Mouse (Mus musculus): ENCODE results near the gene Ttc38. TPM values are rescaled to one million over a fixed set of nuclear protein-coding genes. Genes with fewer than 3 reads are reported as not detected.

Gene Ttc38
- polyA plus RNA-seq, 1 experiment from 2014 or later, result 3.1 TPM

GRCm38 (mm10) chr15:85798676-85799075 is 33.4 kb upstream of the Ttc38 start:
- Histone ChIP-seq H3K4me2 (replicated peaks) (no peak overlapping the region), H3K9ac (no peak overlapping the region), H3K4me1 (replicated peaks; ENCODE audit: control insufficient read depth, insufficient read depth, low read length) (no peaks in the 10 kb centered on the region), H3K27me3 (ENCODE audit: control insufficient read depth, insufficient read depth, low read length) (no peaks in the 10 kb centered on the region), H3K27ac (no peak overlapping the region), H3K9me3 (ENCODE audit: control insufficient read depth, low read length) (no peaks in the 10 kb centered on the region), H3K4me3 (replicated peaks; ENCODE audit: low read length) (no peak overlapping the region), H3K36me3 (replicated peaks; ENCODE audit: control insufficient read depth, insufficient read depth) (no peaks in the 10 kb centered on the region)
- no peak for DNase-seq (ENCODE audit: low spot score)
- no peak for ATAC-seq (ENCODE audit: low FRiP score)
- WGBS, result 94% methylated on average over 8 of the region's 8 CpGs

- no peaks in the 10 kb centered on the region for H3K36me3 ChIP-seq (replicated peaks; ENCODE audit: control insufficient read depth, insufficient read depth)
- DNase-seq (ENCODE audit: low spot score) (peak; percentile 24), ATAC-seq (ENCODE audit: low FRiP score) (no peak)
- no peaks in the 10 kb centered on the region for H3K27me3 ChIP-seq (ENCODE audit: control insufficient read depth, insufficient read depth, low read length)
- no peak overlapping the region for H3K27ac ChIP-seq
- no peak overlapping the region for H3K4me2 ChIP-seq (replicated peaks)
- no peaks in the 10 kb centered on the region for H3K4me1 ChIP-seq (replicated peaks; ENCODE audit: control insufficient read depth, insufficient read depth, low read length)
- no peak overlapping the region for H3K4me3 ChIP-seq (replicated peaks; ENCODE audit: low read length)
- no peak overlapping the region for H3K9ac ChIP-seq
- no peaks in the 10 kb centered on the region for H3K9me3 ChIP-seq (ENCODE audit: control insufficient read depth, low read length)
- 88% methylated on average over 2 of the region's 2 CpGs for WGBS
These were observed 29.2 kb upstream of the Ttc38 start for GRCm38 (mm10) chr15:85802931-85803330.

GRCm38 (mm10) chr15:85806886-85807285 is 25.2 kb upstream of the Ttc38 start:
- 79% methylated on average over 4 of the region's 4 CpGs for WGBS
- H3K4me3 ChIP-seq (replicated peaks; ENCODE audit: low read length), result no peak overlapping the region
- no peaks in the 10 kb centered on the region for H3K9me3 ChIP-seq (ENCODE audit: control insufficient read depth, low read length)
- no peak overlapping the region for H3K27ac ChIP-seq
- peaks cover 7% of the 10 kb centered on the region; the same call in 1 of the 2 replicates for H3K4me1 ChIP-seq (replicated peaks; ENCODE audit: control insufficient read depth, insufficient read depth, low read length)
- H3K36me3 ChIP-seq (replicated peaks; ENCODE audit: control insufficient read depth, insufficient read depth), result no peaks in the 10 kb centered on the region
- DNase-seq (ENCODE audit: low spot score) (no peak), ATAC-seq (ENCODE audit: low FRiP score) (no peak)
- H3K27me3 ChIP-seq (ENCODE audit: control insufficient read depth, insufficient read depth, low read length), result no peaks in the 10 kb centered on the region
- no peak overlapping the region for H3K9ac ChIP-seq
- H3K4me2 ChIP-seq (replicated peaks), result no peak overlapping the region

- DNase-seq (ENCODE audit: low spot score), result no peak
- Histone ChIP-seq H3K4me3 (replicated peaks; ENCODE audit: low read length) (no peak overlapping the region), H3K36me3 (replicated peaks; ENCODE audit: control insufficient read depth, insufficient read depth) (no peaks in the 10 kb centered on the region), H3K9me3 (ENCODE audit: control insufficient read depth, low read length) (no peaks in the 10 kb centered on the region), H3K9ac (no peak overlapping the region), H3K27ac (no peak overlapping the region), H3K4me2 (replicated peaks) (no peak overlapping the region), H3K27me3 (ENCODE audit: control insufficient read depth, insufficient read depth, low read length) (no peaks in the 10 kb centered on the region), H3K4me1 (replicated peaks; ENCODE audit: control insufficient read depth, insufficient read depth, low read length) (peaks cover 12% of the 10 kb centered on the region; the same call in 1 of the 2 replicates)
- no peak for ATAC-seq (ENCODE audit: low FRiP score)
- 84% methylated on average over 4 of the region's 4 CpGs for WGBS
These were observed 24.7 kb upstream of the Ttc38 start for GRCm38 (mm10) chr15:85807404-85807803.

- no peak overlapping the region for H3K4me2 ChIP-seq (replicated peaks)
- H3K27me3 ChIP-seq (ENCODE audit: control insufficient read depth, insufficient read depth, low read length), result no peaks in the 10 kb centered on the region
- no peak overlapping the region for H3K27ac ChIP-seq
- H3K9ac ChIP-seq, result no peak overlapping the region
- no peaks in the 10 kb centered on the region for H3K36me3 ChIP-seq (replicated peaks; ENCODE audit: control insufficient read depth, insufficient read depth)
- ATAC-seq (ENCODE audit: low FRiP score), result no peak
- 77% methylated on average over 6 of the region's 6 CpGs for WGBS
- no peaks in the 10 kb centered on the region for H3K9me3 ChIP-seq (ENCODE audit: control insufficient read depth, low read length)
- no peak overlapping the region for H3K4me3 ChIP-seq (replicated peaks; ENCODE audit: low read length)
- DNase-seq (ENCODE audit: low spot score), result no peak
- H3K4me1 ChIP-seq (replicated peaks; ENCODE audit: control insufficient read depth, insufficient read depth, low read length), result peaks cover 12% of the 10 kb centered on the region; the same call in 1 of the 2 replicates
These were observed 24.1 kb upstream of the Ttc38 start for GRCm38 (mm10) chr15:85808031-85808430.

- Histone ChIP-seq H3K27ac (no peak overlapping the region), H3K36me3 (replicated peaks; ENCODE audit: control insufficient read depth, insufficient read depth) (no peaks in the 10 kb centered on the region), H3K27me3 (ENCODE audit: control insufficient read depth, insufficient read depth, low read length) (no peaks in the 10 kb centered on the region), H3K4me2 (replicated peaks) (no peak overlapping the region), H3K4me3 (replicated peaks; ENCODE audit: low read length) (no peak overlapping the region), H3K9me3 (ENCODE audit: control insufficient read depth, low read length) (no peaks in the 10 kb centered on the region), H3K4me1 (replicated peaks; ENCODE audit: control insufficient read depth, insufficient read depth, low read length) (peaks cover 12% of the 10 kb centered on the region; the same call in 1 of the 2 replicates), H3K9ac (no peak overlapping the region)
- 54% methylated on average over 8 of the region's 8 CpGs for whole genome bisulfite sequencing
- ATAC-seq (ENCODE audit: low FRiP score) (no peak), DNase-seq (ENCODE audit: low spot score) (no peak)
These were observed 23.7 kb upstream of the Ttc38 start for GRCm38 (mm10) chr15:85808434-85808833.

- Histone ChIP-seq H3K27me3 (ENCODE audit: control insufficient read depth, insufficient read depth, low read length) (no peaks in the 10 kb centered on the region), H3K4me1 (replicated peaks; ENCODE audit: control insufficient read depth, insufficient read depth, low read length) (peaks cover 12% of the 10 kb centered on the region; the same call in 1 of the 2 replicates), H3K4me3 (replicated peaks; ENCODE audit: low read length) (no peak overlapping the region), H3K9ac (0 out of 2 replicates have a peak overlapping the region, but pooled peaks have one; percentile 6), H3K9me3 (ENCODE audit: control insufficient read depth, low read length) (no peaks in the 10 kb centered on the region), H3K4me2 (replicated peaks) (no peak overlapping the region), H3K27ac (no peak overlapping the region), H3K36me3 (replicated peaks; ENCODE audit: control insufficient read depth, insufficient read depth) (no peaks in the 10 kb centered on the region)
- no peak for DNase-seq (ENCODE audit: low spot score)
- 89% methylated on average over 12 of the region's 12 CpGs for WGBS
- no peak for ATAC-seq (ENCODE audit: low FRiP score)
These were observed 23.0 kb upstream of the Ttc38 start for GRCm38 (mm10) chr15:85809091-85809490.

GRCm38 (mm10) chr15:85810462-85810805 is 21.7 kb upstream of the Ttc38 start:
- H3K27ac ChIP-seq, result no peak overlapping the region
- H3K9ac ChIP-seq, result peak overlapping the region; percentile 82; the same call in 1 of the 2 replicates
- peaks cover 12% of the 10 kb centered on the region; the same call in 1 of the 2 replicates for H3K4me1 ChIP-seq (replicated peaks; ENCODE audit: control insufficient read depth, insufficient read depth, low read length)
- DNase-seq (ENCODE audit: low spot score), result no peak
- peak overlapping the region; percentile 79; the same call in 1 of the 2 replicates for H3K4me3 ChIP-seq (replicated peaks; ENCODE audit: low read length)
- H3K9me3 ChIP-seq (ENCODE audit: control insufficient read depth, low read length), result no peaks in the 10 kb centered on the region
- H3K27me3 ChIP-seq (ENCODE audit: control insufficient read depth, insufficient read depth, low read length), result no peaks in the 10 kb centered on the region
- 88% methylated on average over 5 of the region's 5 CpGs for WGBS
- peak overlapping the region; percentile 91 for H3K4me2 ChIP-seq (replicated peaks)
- no peak for ATAC-seq (ENCODE audit: low FRiP score)
- H3K36me3 ChIP-seq (replicated peaks; ENCODE audit: control insufficient read depth, insufficient read depth), result no peaks in the 10 kb centered on the region

GRCm38 (mm10) chr15:85810806-85811521 is 21.1 kb upstream of the Ttc38 start:
- Histone ChIP-seq H3K4me3 (replicated peaks; ENCODE audit: low read length) (peak overlapping the region; percentile 79), H3K4me1 (replicated peaks; ENCODE audit: control insufficient read depth, insufficient read depth, low read length) (peaks cover 12% of the 10 kb centered on the region; the same call in 1 of the 2 replicates), H3K36me3 (replicated peaks; ENCODE audit: control insufficient read depth, insufficient read depth) (no peaks in the 10 kb centered on the region), H3K9me3 (ENCODE audit: control insufficient read depth, low read length) (no peaks in the 10 kb centered on the region), H3K27me3 (ENCODE audit: control insufficient read depth, insufficient read depth, low read length) (no peaks in the 10 kb centered on the region), H3K27ac (peak overlapping the region; percentile 89), H3K4me2 (replicated peaks) (peak overlapping the region; percentile 91), H3K9ac (peak overlapping the region; percentile 82)
- DNase-seq (ENCODE audit: low spot score) (peak; percentile 46), ATAC-seq (ENCODE audit: low FRiP score) (peak; percentile 86)
- 5% methylated on average over 34 of the region's 36 CpGs for whole genome bisulfite sequencing
